Mouse (Mus musculus): Measurements from ENCODE around the gene Gm10840. TPM values are rescaled to one million over a fixed set of nuclear protein-coding genes. Genes with fewer than 3 reads are reported as not detected.
A peak's percentile ranks its signal among the peaks of the same experiment; 100 is the strongest.
"Not testable (repeated sequence)": the region's sequence is repeated elsewhere in the genome, so short reads cannot be mapped to it uniquely, and the experiment has no call there.

Gene Gm10840
- polyA plus RNA-seq (2015; fragmentation: Nextera tagmentation; extraction: Ambion mirVana), result not detected in 2 replicates

GRCm38 (mm10) chr11:106160841-106161721 lies at the start of gene Gm10840, which contains the start of gene Limd2:
Gene Gm10840, plus strand, starts transcription at chr11:106160850.
Gene Limd2, minus strand, starts transcription at chr11:106160860.
- Histone ChIP-seq H3K36me3 (ENCODE audit: control insufficient read depth, insufficient read depth, low read length) (peaks cover 23% of the 10 kb centered on the region), H3K4me2 (ENCODE audit: low read length) (peak within 1 kb of the TSS; percentile 93), H3K27me3 (ENCODE audit: control insufficient read depth, insufficient read depth, low read depth, low read length) (no peaks in the 10 kb centered on the region), H3K4me1 (ENCODE audit: control insufficient read depth, insufficient read depth, low read length) (peaks cover 26% of the 10 kb centered on the region), H3K27ac (ENCODE audit: low read length) (peak within 1 kb of the TSS; percentile 98), H3K4me3 (ENCODE audit: low read depth, low read length) (peak within 1 kb of the TSS; percentile 78), H3K9ac (ENCODE audit: low read depth, low read length) (peak within 1 kb of the TSS; percentile 96), H3K9me3 (replicated peaks; ENCODE audit: control insufficient read depth, low read length, poor library complexity, severe bottlenecking) (no peaks in the 10 kb centered on the region)
- peak; percentile 33 for ATAC-seq
- WGBS, result 21% methylated on average over 22 of the region's 22 CpGs

DNA sequence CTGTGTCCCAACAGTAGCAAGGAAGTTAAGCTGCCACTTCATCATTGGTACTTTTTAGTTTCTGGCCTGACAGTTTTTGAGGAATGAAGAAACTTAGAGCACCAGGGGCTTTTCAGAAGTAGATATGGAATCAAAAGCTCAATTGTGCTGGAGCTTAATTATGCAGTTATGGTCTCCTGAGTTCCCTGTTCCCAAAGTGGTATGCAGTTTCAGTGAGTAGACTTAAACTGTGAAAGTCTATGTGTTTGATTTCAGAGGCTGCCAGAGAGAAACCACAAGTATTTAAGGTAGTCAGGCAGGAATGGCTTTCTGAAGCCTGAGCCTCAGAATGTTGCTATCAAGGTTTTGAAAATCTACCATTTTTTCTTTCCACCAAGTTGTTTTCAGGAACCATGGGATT lies 49.0 kb upstream of the Gm10840 start:
- Histone ChIP-seq H3K36me3 (ENCODE audit: control insufficient read depth, insufficient read depth, low read length) (peaks cover 7% of the 10 kb centered on the region), H3K27me3 (ENCODE audit: control insufficient read depth, insufficient read depth, low read depth, low read length) (no peaks in the 10 kb centered on the region), H3K9me3 (replicated peaks; ENCODE audit: control insufficient read depth, low read length, poor library complexity, severe bottlenecking) (no peaks in the 10 kb centered on the region), H3K4me3 (ENCODE audit: low read depth, low read length) (no peak overlapping the region), H3K27ac (ENCODE audit: low read length) (no peak overlapping the region), H3K9ac (ENCODE audit: low read depth, low read length) (no peak overlapping the region), H3K4me1 (ENCODE audit: control insufficient read depth, insufficient read depth, low read length) (no peaks in the 10 kb centered on the region), H3K4me2 (ENCODE audit: low read length) (no peak overlapping the region)
- ATAC-seq, result no peak

GRCm38 (mm10) chr11:106122221-106122620 lies 38.4 kb upstream of the Gm10840 start:
- no peaks in the 10 kb centered on the region for H3K27me3 ChIP-seq (ENCODE audit: control insufficient read depth, insufficient read depth, low read depth, low read length)
- no peak overlapping the region for H3K4me2 ChIP-seq (ENCODE audit: low read length)
- H3K9ac ChIP-seq (ENCODE audit: low read depth, low read length), result no peak overlapping the region
- no peak overlapping the region for H3K27ac ChIP-seq (ENCODE audit: low read length)
- H3K4me3 ChIP-seq (ENCODE audit: low read depth, low read length), result no peak overlapping the region
- no peaks in the 10 kb centered on the region for H3K4me1 ChIP-seq (ENCODE audit: control insufficient read depth, insufficient read depth, low read length)
- WGBS, result 93% methylated on average over 5 of the region's 5 CpGs
- no peak for ATAC-seq
- peaks cover 21% of the 10 kb centered on the region for H3K36me3 ChIP-seq (ENCODE audit: control insufficient read depth, insufficient read depth, low read length)
- H3K9me3 ChIP-seq (replicated peaks; ENCODE audit: control insufficient read depth, low read length, poor library complexity, severe bottlenecking), result no peaks in the 10 kb centered on the region

DNA sequence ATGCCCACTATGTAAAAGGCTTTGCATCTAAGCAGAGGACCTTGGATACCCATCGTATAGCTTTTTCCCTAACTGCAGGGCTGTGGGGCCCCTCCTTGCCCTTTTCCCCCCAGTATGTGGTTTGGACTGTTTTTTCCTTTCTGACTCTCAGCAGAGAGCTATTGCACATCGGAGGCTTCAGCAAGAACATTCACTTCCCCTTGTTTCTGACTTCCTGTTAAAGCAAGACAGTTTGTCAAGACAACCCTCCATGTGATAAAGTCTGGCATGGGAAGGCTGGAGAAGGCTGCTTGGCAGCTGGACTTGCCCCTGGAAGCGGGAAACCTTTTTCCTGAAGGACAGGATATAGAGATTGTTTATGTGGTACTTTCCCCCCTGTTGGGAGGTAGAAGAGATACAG lies 37.9 kb upstream of the Gm10840 start:
- WGBS, result 90% methylated on average over 3 of the region's 3 CpGs
- peaks cover 21% of the 10 kb centered on the region for H3K36me3 ChIP-seq (ENCODE audit: control insufficient read depth, insufficient read depth, low read length)

DNA sequence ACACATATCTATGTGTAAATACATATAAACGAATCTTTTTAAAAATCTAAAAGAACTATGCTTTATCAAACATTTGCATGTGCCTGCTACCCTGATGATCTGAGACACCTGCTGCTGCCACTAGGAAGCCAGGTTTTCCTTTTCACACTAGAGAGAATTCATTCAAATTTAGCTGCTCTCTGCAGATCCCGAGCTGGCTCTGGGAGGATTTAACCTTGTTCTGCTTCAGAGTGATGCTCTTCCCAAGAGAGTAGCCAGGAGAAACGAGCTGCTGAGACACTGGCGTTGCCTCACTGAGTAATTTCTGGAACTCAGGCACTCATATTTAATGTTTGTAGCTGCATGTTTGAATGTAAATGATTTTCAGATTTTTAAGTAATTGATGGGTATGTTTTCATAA lies 35.9 kb upstream of the Gm10840 start:
- no peaks in the 10 kb centered on the region for H3K4me1 ChIP-seq (ENCODE audit: control insufficient read depth, insufficient read depth, low read length)
- no peak overlapping the region for H3K9ac ChIP-seq (ENCODE audit: low read depth, low read length)
- peaks cover 14% of the 10 kb centered on the region for H3K36me3 ChIP-seq (ENCODE audit: control insufficient read depth, insufficient read depth, low read length)
- H3K4me3 ChIP-seq (ENCODE audit: low read depth, low read length), result no peak overlapping the region
- H3K9me3 ChIP-seq (replicated peaks; ENCODE audit: control insufficient read depth, low read length, poor library complexity, severe bottlenecking), result no peaks in the 10 kb centered on the region
- H3K27me3 ChIP-seq (ENCODE audit: control insufficient read depth, insufficient read depth, low read depth, low read length), result no peaks in the 10 kb centered on the region
- H3K27ac ChIP-seq (ENCODE audit: low read length), result no peak overlapping the region
- H3K4me2 ChIP-seq (ENCODE audit: low read length), result no peak overlapping the region
- WGBS, result 73% methylated on average over 4 of the region's 4 CpGs
- no peak for ATAC-seq

More for the DNA sequence above, 37.9 kb upstream of the Gm10840 start:
- ATAC-seq, result no peak
- H3K4me3 ChIP-seq (ENCODE audit: low read depth, low read length), result no peak overlapping the region
- H3K27me3 ChIP-seq (ENCODE audit: control insufficient read depth, insufficient read depth, low read depth, low read length), result no peaks in the 10 kb centered on the region
- no peak overlapping the region for H3K27ac ChIP-seq (ENCODE audit: low read length)
- H3K9ac ChIP-seq (ENCODE audit: low read depth, low read length), result no peak overlapping the region
- H3K4me1 ChIP-seq (ENCODE audit: control insufficient read depth, insufficient read depth, low read length), result no peaks in the 10 kb centered on the region
- no peak overlapping the region for H3K4me2 ChIP-seq (ENCODE audit: low read length)
- H3K9me3 ChIP-seq (replicated peaks; ENCODE audit: control insufficient read depth, low read length, poor library complexity, severe bottlenecking), result no peaks in the 10 kb centered on the region

GRCm38 (mm10) chr11:106125827-106126226 lies 34.8 kb upstream of the Gm10840 start:
- WGBS, result 77% methylated on average over 1 of the region's 1 CpGs
- H3K36me3 ChIP-seq (ENCODE audit: control insufficient read depth, insufficient read depth, low read length), result peaks cover 14% of the 10 kb centered on the region
- no peak overlapping the region for H3K4me3 ChIP-seq (ENCODE audit: low read depth, low read length)
- no peak overlapping the region for H3K27ac ChIP-seq (ENCODE audit: low read length)
- no peak for ATAC-seq
- no peak overlapping the region for H3K9ac ChIP-seq (ENCODE audit: low read depth, low read length)
- H3K27me3 ChIP-seq (ENCODE audit: control insufficient read depth, insufficient read depth, low read depth, low read length), result no peaks in the 10 kb centered on the region
- no peak overlapping the region for H3K4me2 ChIP-seq (ENCODE audit: low read length)
- H3K4me1 ChIP-seq (ENCODE audit: control insufficient read depth, insufficient read depth, low read length), result no peaks in the 10 kb centered on the region
- no peaks in the 10 kb centered on the region for H3K9me3 ChIP-seq (replicated peaks; ENCODE audit: control insufficient read depth, low read length, poor library complexity, severe bottlenecking)

GRCm38 (mm10) chr11:106126727-106127373 lies 33.8 kb upstream of the Gm10840 start:
- not testable (repeated sequence) for ATAC-seq; H3K4me1 ChIP-seq (ENCODE audit: control insufficient read depth, insufficient read depth, low read length); H3K9ac ChIP-seq (ENCODE audit: low read depth, low read length); H3K27ac ChIP-seq (ENCODE audit: low read length); H3K4me2 ChIP-seq (ENCODE audit: low read length); H3K9me3 ChIP-seq (replicated peaks; ENCODE audit: control insufficient read depth, low read length, poor library complexity, severe bottlenecking); H3K27me3 ChIP-seq (ENCODE audit: control insufficient read depth, insufficient read depth, low read depth, low read length); H3K4me3 ChIP-seq (ENCODE audit: low read depth, low read length)
- H3K36me3 ChIP-seq (ENCODE audit: control insufficient read depth, insufficient read depth, low read length), result peaks cover 12% of the 10 kb centered on the region
- WGBS, result 96% methylated on average over 4 of the region's 6 CpGs

DNA sequence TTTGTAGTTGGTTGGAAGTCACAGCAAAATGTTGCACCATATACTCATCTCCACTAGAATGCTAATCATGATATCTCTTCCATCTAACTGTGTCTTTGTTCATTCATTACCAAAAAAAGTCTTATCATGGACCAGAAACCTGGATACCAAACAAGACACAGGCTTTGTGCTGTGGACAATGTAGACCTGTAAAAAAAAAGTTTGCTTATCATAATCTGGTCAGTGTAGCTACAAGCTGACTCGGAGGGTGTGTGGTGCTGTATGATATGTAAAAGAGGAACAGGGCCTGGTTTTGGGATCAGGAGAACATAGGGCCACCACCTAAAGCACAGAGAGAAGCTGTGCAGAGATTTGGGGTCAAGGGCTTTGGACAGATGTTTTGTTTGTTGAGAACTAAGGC lies 31.2 kb upstream of the Gm10840 start:
- H3K36me3 ChIP-seq (ENCODE audit: control insufficient read depth, insufficient read depth, low read length), result peaks cover 9% of the 10 kb centered on the region
- H3K4me1 ChIP-seq (ENCODE audit: control insufficient read depth, insufficient read depth, low read length), result no peaks in the 10 kb centered on the region
- no peak overlapping the region for H3K27ac ChIP-seq (ENCODE audit: low read length)
- H3K9me3 ChIP-seq (replicated peaks; ENCODE audit: control insufficient read depth, low read length, poor library complexity, severe bottlenecking), result no peaks in the 10 kb centered on the region
- no peak overlapping the region for H3K4me3 ChIP-seq (ENCODE audit: low read depth, low read length)
- ATAC-seq, result no peak
- H3K4me2 ChIP-seq (ENCODE audit: low read length), result no peak overlapping the region
- 86% methylated on average over 1 of the region's 1 CpGs for WGBS
- H3K27me3 ChIP-seq (ENCODE audit: control insufficient read depth, insufficient read depth, low read depth, low read length), result no peaks in the 10 kb centered on the region
- no peak overlapping the region for H3K9ac ChIP-seq (ENCODE audit: low read depth, low read length)

GRCm38 (mm10) chr11:106132516-106132915 lies 28.1 kb upstream of the Gm10840 start:
- H3K27ac ChIP-seq (ENCODE audit: low read length), result no peak overlapping the region
- H3K36me3 ChIP-seq (ENCODE audit: control insufficient read depth, insufficient read depth, low read length), result no peaks in the 10 kb centered on the region
- no peak overlapping the region for H3K9ac ChIP-seq (ENCODE audit: low read depth, low read length)
- no peak for ATAC-seq
- WGBS, result 97% methylated on average over 5 of the region's 5 CpGs
- no peaks in the 10 kb centered on the region for H3K27me3 ChIP-seq (ENCODE audit: control insufficient read depth, insufficient read depth, low read depth, low read length)
- H3K4me1 ChIP-seq (ENCODE audit: control insufficient read depth, insufficient read depth, low read length), result peaks cover 8% of the 10 kb centered on the region
- H3K9me3 ChIP-seq (replicated peaks; ENCODE audit: control insufficient read depth, low read length, poor library complexity, severe bottlenecking), result no peaks in the 10 kb centered on the region
- no peak overlapping the region for H3K4me3 ChIP-seq (ENCODE audit: low read depth, low read length)
- H3K4me2 ChIP-seq (ENCODE audit: low read length), result no peak overlapping the region
